Mouse (Mus musculus) liver, postnatal 0 days (tissue): ENCODE data around the gene Pde4dip. TPM values are rescaled to one million over a fixed set of nuclear protein-coding genes. Genes with fewer than 3 reads are reported as not detected.

Experiments
- ATAC-seq: fragments of 200-750 bp; cut with Nextera tagmentation; 2 replicates; pipeline ENCODE4 v1.8.0; 2017; ENCODE audit warnings: mild to moderate bottlenecking, moderate library complexity
- DNase-seq: peaks from one replicate; pipeline ENCODE4 v3.0.0-alpha.2; 2016
- H3K27ac ChIP-seq: fragments of 300-500 bp; sonication (generic); 2 replicates; pipeline ENCODE4 v1.5.1; 2014; ENCODE audit warnings: antibody characterized with exemption, moderate library complexity, mild to moderate bottlenecking, low read depth
- H3K27me3 ChIP-seq: fragments of 300-500 bp; sonication (generic); 2 replicates; pipeline ENCODE4 v1.6.1; 2014; ENCODE audit warnings: low read length, control low read depth, mixed read lengths; ENCODE audit not compliant: insufficient read depth
- H3K36me3 ChIP-seq: fragments of 300-500 bp; sonication (generic); replicated peaks from 2 replicates; pipeline ENCODE4 v1.6.1; 2014; ENCODE audit warnings: mild to moderate bottlenecking, control low read depth, low read length, moderate library complexity, mixed read lengths; ENCODE audit not compliant: insufficient read depth
- H3K4me1 ChIP-seq: fragments of 300-500 bp; sonication (generic); 2 replicates; pipeline ENCODE4 v1.6.1; 2014; ENCODE audit warnings: antibody characterized with exemption, mild to moderate bottlenecking, control low read depth; ENCODE audit not compliant: insufficient read depth
- H3K4me2 ChIP-seq: fragments of 300-500 bp; sonication (generic); 2 replicates; pipeline ENCODE4 v1.6.1; 2014; ENCODE audit warnings: low read depth, mild to moderate bottlenecking, low read length, moderate library complexity, mixed read lengths
- H3K4me3 ChIP-seq: fragments of 300-500 bp; sonication (generic); 2 replicates; pipeline ENCODE4 v1.5.1; 2014; ENCODE audit warnings: low read depth, low read length
- H3K9ac ChIP-seq: fragments of 300-500 bp; sonication (generic); replicated peaks from 2 replicates; pipeline ENCODE4 v1.6.1; 2014; ENCODE audit warnings: mild to moderate bottlenecking, moderate library complexity
- H3K9me3 ChIP-seq: fragments of 300-500 bp; sonication (generic); 2 replicates; pipeline ENCODE4 v1.6.1; 2016; ENCODE audit warnings: mild to moderate bottlenecking, control low read depth, low read length, mixed read lengths
- CTCF ChIP-seq: sonication (generic); IDR thresholded peaks from 2 replicates; pipeline ENCODE4 v1.5.1; 2016; ENCODE audit warnings: antibody characterized with exemption, low read depth
- EP300 ChIP-seq: IDR thresholded peaks from 2 replicates; pipeline ENCODE4 v1.6.1; 2016; ENCODE audit warnings: antibody characterized with exemption, low read depth, mild to moderate bottlenecking
- WGBS: fragments of 180-500 bp; shearing (Covaris S2); extraction: QIAGEN DNeasy Blood & Tissue Kit; methylation state at CpG from one replicate; pipeline ENCODE4 v1.1.7; 2014; ENCODE audit not compliant: insufficient replicate concordance; 5-methylcytosine and 5-hydroxymethylcytosine counted together
- polyA plus RNA-seq: library from polyadenylated mRNA; unstranded; fragments of >200 nt; fragmentation: Nextera tagmentation; extraction: Ambion mirVana; gene quantifications from 2 replicates; pipeline ENCODE4 v1.2.1, GENCODE M21; 2015

The Pde4dip gene
- polyA plus RNA-seq, 1 experiment from 2014 or later = 8.1 TPM

GRCm38 (mm10) chr3:97730131-97730530, 158.4 kb downstream of the Pde4dip start:
- TF ChIP-seq EP300 (no peak), CTCF (no peak)
- no peaks in the 10 kb centered on the region for H3K4me1 ChIP-seq
- WGBS = 77% methylated on average over 3 of the region's 3 CpGs
- DNase-seq = no peak
- H3K4me2 ChIP-seq = no peak overlapping the region
- no peak overlapping the region for H3K27ac ChIP-seq
- H3K9ac ChIP-seq = no peak overlapping the region
- H3K4me3 ChIP-seq = no peak overlapping the region
- H3K27me3 ChIP-seq = no peaks in the 10 kb centered on the region
- no peaks in the 10 kb centered on the region for H3K9me3 ChIP-seq
- no peaks in the 10 kb centered on the region for H3K36me3 ChIP-seq
- ATAC-seq = no peak

GRCm38 (mm10) chr3:97727801-97728200, 160.7 kb downstream of the Pde4dip start:
- Histone ChIP-seq H3K4me3 (no peak overlapping the region), H3K4me2 (no peak overlapping the region), H3K9ac (no peak overlapping the region), H3K27ac (no peak overlapping the region), H3K4me1 (no peaks in the 10 kb centered on the region), H3K27me3 (no peaks in the 10 kb centered on the region), H3K36me3 (0 out of 2 replicates have a peak, but pooled peaks cover 2% of the 10 kb centered on the region), H3K9me3 (peaks cover 6% of the 10 kb centered on the region)
- DNase-seq (no peak), ATAC-seq (no peak)
- WGBS = 63% methylated on average over 2 of the region's 2 CpGs
- TF ChIP-seq EP300 = no peak
- no peak for TF ChIP-seq CTCF

GRCm38 (mm10) chr3:97719116-97719515, 169.4 kb downstream of the Pde4dip start:
- no peaks in the 10 kb centered on the region for H3K27me3 ChIP-seq
- peaks cover 6% of the 10 kb centered on the region for H3K9me3 ChIP-seq
- H3K9ac ChIP-seq = no peak overlapping the region
- DNase-seq (no peak), ATAC-seq (no peak)
- 70% methylated on average over 9 of the region's 9 CpGs for WGBS
- no peak overlapping the region for H3K27ac ChIP-seq
- no peak overlapping the region for H3K4me2 ChIP-seq
- H3K4me3 ChIP-seq = no peak overlapping the region
- TF ChIP-seq CTCF = no peak
- TF ChIP-seq EP300 = no peak
- 0 out of 2 replicates have a peak, but pooled peaks cover 2% of the 10 kb centered on the region for H3K36me3 ChIP-seq
- no peaks in the 10 kb centered on the region for H3K4me1 ChIP-seq

- Histone ChIP-seq H3K27ac (no peak overlapping the region), H3K9ac (no peak overlapping the region), H3K4me1 (no peaks in the 10 kb centered on the region), H3K27me3 (no peaks in the 10 kb centered on the region), H3K9me3 (no peaks in the 10 kb centered on the region), H3K4me2 (no peak overlapping the region), H3K4me3 (no peak overlapping the region), H3K36me3 (no peaks in the 10 kb centered on the region)
- ATAC-seq (no peak), DNase-seq (no peak)
- WGBS = 80% methylated on average over 1 of the region's 1 CpGs
- no peak for TF ChIP-seq CTCF
- TF ChIP-seq EP300 = no peak
Measured at GRCm38 (mm10) chr3:97715922-97716321, 172.6 kb downstream of the Pde4dip start.

GRCm38 (mm10) chr3:97710881-97711280, 177.6 kb downstream of the Pde4dip start:
- WGBS = 50% methylated on average over 5 of the region's 5 CpGs
- no peak overlapping the region for H3K4me3 ChIP-seq
- TF ChIP-seq EP300 (no peak), CTCF (no peak)
- H3K9me3 ChIP-seq = no peaks in the 10 kb centered on the region
- no peaks in the 10 kb centered on the region for H3K27me3 ChIP-seq
- DNase-seq (no peak), ATAC-seq (no peak)
- no peak overlapping the region for H3K4me2 ChIP-seq
- H3K36me3 ChIP-seq = no peaks in the 10 kb centered on the region
- H3K9ac ChIP-seq = no peak overlapping the region
- no peaks in the 10 kb centered on the region for H3K4me1 ChIP-seq
- H3K27ac ChIP-seq = no peak overlapping the region

GRCm38 (mm10) chr3:97710134-97710533, 178.4 kb downstream of the Pde4dip start:
- no peak for ATAC-seq
- 79% methylated on average over 11 of the region's 11 CpGs for WGBS
- no peaks in the 10 kb centered on the region for H3K9me3 ChIP-seq
- H3K4me3 ChIP-seq = no peak overlapping the region
- TF ChIP-seq CTCF = no peak
- no peak for TF ChIP-seq EP300
- H3K27me3 ChIP-seq = no peaks in the 10 kb centered on the region
- H3K4me2 ChIP-seq = no peak overlapping the region
- H3K36me3 ChIP-seq = no peaks in the 10 kb centered on the region
- H3K4me1 ChIP-seq = no peaks in the 10 kb centered on the region
- no peak for DNase-seq
- no peak overlapping the region for H3K9ac ChIP-seq
- H3K27ac ChIP-seq = no peak overlapping the region

- 83% methylated on average over 4 of the region's 4 CpGs for WGBS
- no peak overlapping the region for H3K4me2 ChIP-seq
- no peak for TF ChIP-seq CTCF
- TF ChIP-seq EP300 = no peak
- no peaks in the 10 kb centered on the region for H3K4me1 ChIP-seq
- H3K9ac ChIP-seq = no peak overlapping the region
- H3K27me3 ChIP-seq = no peaks in the 10 kb centered on the region
- ATAC-seq = no peak
- 0 out of 2 replicates have a peak, but pooled peaks cover under 1% of the 10 kb centered on the region for H3K36me3 ChIP-seq
- H3K4me3 ChIP-seq = no peak overlapping the region
- no peaks in the 10 kb centered on the region for H3K9me3 ChIP-seq
- DNase-seq = no peak
- no peak overlapping the region for H3K27ac ChIP-seq
Measured at GRCm38 (mm10) chr3:97706561-97706960, 181.9 kb downstream of the Pde4dip start.
